Mouse (Mus musculus): Measurements from ENCODE around the gene Vstm5. TPM values are rescaled to one million over a fixed set of nuclear protein-coding genes. Genes with fewer than 3 reads are reported as not detected.

The Vstm5 gene
- polyA plus RNA-seq, 1 experiment from 2014 or later: 4.4 TPM

GRCm38 (mm10) chr9:15302881-15303280 lies 64.0 kb downstream of the Vstm5 start:
- WGBS: 83% methylated on average over 2 of the region's 2 CpGs
- no peaks in the 10 kb centered on the region for H3K36me3 ChIP-seq (ENCODE audit: control insufficient read depth, insufficient read depth)
- H3K9me3 ChIP-seq (ENCODE audit: control insufficient read depth): no peaks in the 10 kb centered on the region
- no peak for TF ChIP-seq CTCF (IDR thresholded peaks at IDR 0.05; ENCODE audit: low read depth)
- no peak overlapping the region for H3K9ac ChIP-seq (ENCODE audit: low read depth, low read length)
- no peak overlapping the region for H3K4me3 ChIP-seq (ENCODE audit: low read depth, low read length)
- no peaks in the 10 kb centered on the region for H3K4me1 ChIP-seq (replicated peaks; ENCODE audit: control insufficient read depth, insufficient read depth, low read length)
- no peak for ATAC-seq
- H3K27ac ChIP-seq (ENCODE audit: low read depth, low read length): no peak overlapping the region
- H3K4me2 ChIP-seq (replicated peaks; ENCODE audit: low read depth): no peak overlapping the region
- no peaks in the 10 kb centered on the region for H3K27me3 ChIP-seq (replicated peaks; ENCODE audit: control insufficient read depth, insufficient read depth, low read length)

GRCm38 (mm10) chr9:15305503-15306397 lies 66.9 kb downstream of the Vstm5 start, which contains the start of gene Taf1d:
Gene Taf1d (plus strand): TSS chr9:15306214.
- peak within 1 kb of the TSS; percentile 73 for H3K4me3 ChIP-seq (ENCODE audit: low read depth, low read length)
- H3K4me2 ChIP-seq (replicated peaks; ENCODE audit: low read depth): peak within 1 kb of the TSS; percentile 82
- no peaks in the 10 kb centered on the region for H3K27me3 ChIP-seq (replicated peaks; ENCODE audit: control insufficient read depth, insufficient read depth, low read length)
- H3K4me1 ChIP-seq (replicated peaks; ENCODE audit: control insufficient read depth, insufficient read depth, low read length): no peaks in the 10 kb centered on the region
- TF ChIP-seq CTCF (IDR thresholded peaks at IDR 0.05; ENCODE audit: low read depth): peak; percentile 24; the same call in 1 of the 2 replicates
- peak within 1 kb of the TSS; percentile 81 for H3K27ac ChIP-seq (ENCODE audit: low read depth, low read length)
- peak; percentile 93 for ATAC-seq
- H3K9ac ChIP-seq (ENCODE audit: low read depth, low read length): peak within 1 kb of the TSS; percentile 80
- H3K9me3 ChIP-seq (ENCODE audit: control insufficient read depth): no peaks in the 10 kb centered on the region
- WGBS: 10% methylated on average over 45 of the region's 45 CpGs
- H3K36me3 ChIP-seq (ENCODE audit: control insufficient read depth, insufficient read depth): peaks cover 17% of the 10 kb centered on the region

- Histone ChIP-seq H3K27ac (ENCODE audit: low read depth, low read length) (peak within 1 kb of the TSS; percentile 81), H3K36me3 (ENCODE audit: control insufficient read depth, insufficient read depth) (peaks cover 18% of the 10 kb centered on the region), H3K4me3 (ENCODE audit: low read depth, low read length) (peak within 1 kb of the TSS; percentile 73), H3K27me3 (replicated peaks; ENCODE audit: control insufficient read depth, insufficient read depth, low read length) (no peaks in the 10 kb centered on the region), H3K9ac (ENCODE audit: low read depth, low read length) (peak within 1 kb of the TSS; percentile 80), H3K4me1 (replicated peaks; ENCODE audit: control insufficient read depth, insufficient read depth, low read length) (no peaks in the 10 kb centered on the region), H3K4me2 (replicated peaks; ENCODE audit: low read depth) (peak within 1 kb of the TSS; percentile 82), H3K9me3 (ENCODE audit: control insufficient read depth) (no peaks in the 10 kb centered on the region)
- under 1% methylated on average over 35 of the region's 35 CpGs for WGBS
- ATAC-seq: peak; percentile 35
- TF ChIP-seq CTCF (IDR thresholded peaks at IDR 0.05; ENCODE audit: low read depth): no peak
Observed at GRCm38 (mm10) chr9:15306398-15307119, 67.7 kb downstream of the Vstm5 start, which contains the start of gene 4931406C07Rik. Gene 4931406C07Rik (minus strand): TSS chr9:15306448.

- 4% methylated on average over 6 of the region's 6 CpGs for WGBS
- H3K9me3 ChIP-seq (ENCODE audit: control insufficient read depth): no peaks in the 10 kb centered on the region
- H3K36me3 ChIP-seq (ENCODE audit: control insufficient read depth, insufficient read depth): peaks cover 23% of the 10 kb centered on the region
- H3K4me3 ChIP-seq (ENCODE audit: low read depth, low read length): peak overlapping the region; percentile 73
- no peak for TF ChIP-seq CTCF (IDR thresholded peaks at IDR 0.05; ENCODE audit: low read depth)
- ATAC-seq: no peak
- no peaks in the 10 kb centered on the region for H3K27me3 ChIP-seq (replicated peaks; ENCODE audit: control insufficient read depth, insufficient read depth, low read length)
- no peaks in the 10 kb centered on the region for H3K4me1 ChIP-seq (replicated peaks; ENCODE audit: control insufficient read depth, insufficient read depth, low read length)
- H3K4me2 ChIP-seq (replicated peaks; ENCODE audit: low read depth): peak overlapping the region; percentile 82
- peak overlapping the region; percentile 80 for H3K9ac ChIP-seq (ENCODE audit: low read depth, low read length)
- no peak overlapping the region for H3K27ac ChIP-seq (ENCODE audit: low read depth, low read length)
Observed at GRCm38 (mm10) chr9:15307257-15307656, 68.4 kb downstream of the Vstm5 start.

- H3K4me1 ChIP-seq (replicated peaks; ENCODE audit: control insufficient read depth, insufficient read depth, low read length): no peaks in the 10 kb centered on the region
- no peak overlapping the region for H3K27ac ChIP-seq (ENCODE audit: low read depth, low read length)
- TF ChIP-seq CTCF (IDR thresholded peaks at IDR 0.05; ENCODE audit: low read depth): no peak
- ATAC-seq: no peak
- H3K27me3 ChIP-seq (replicated peaks; ENCODE audit: control insufficient read depth, insufficient read depth, low read length): no peaks in the 10 kb centered on the region
- H3K9me3 ChIP-seq (ENCODE audit: control insufficient read depth): no peaks in the 10 kb centered on the region
- H3K4me2 ChIP-seq (replicated peaks; ENCODE audit: low read depth): peak overlapping the region; percentile 82; the same call in 1 of the 2 replicates
- WGBS: 32% methylated on average over 2 of the region's 2 CpGs
- H3K4me3 ChIP-seq (ENCODE audit: low read depth, low read length): no peak overlapping the region
- H3K9ac ChIP-seq (ENCODE audit: low read depth, low read length): no peak overlapping the region
- H3K36me3 ChIP-seq (ENCODE audit: control insufficient read depth, insufficient read depth): peaks cover 31% of the 10 kb centered on the region
Observed at GRCm38 (mm10) chr9:15308254-15308653, 69.4 kb downstream of the Vstm5 start.

Other genes starting within 250 kb of the Vstm5 start
- gene Panx1, start 193.6 kb upstream of the Vstm5 start, polyA plus RNA-seq (2015; fragmentation: Nextera tagmentation; extraction: Ambion mirVana): 23.2 and 24.5 TPM in 2 replicates
- not detected in 2 replicates for gene Hephl1, start 126.9 kb upstream of the Vstm5 start, polyA plus RNA-seq (2015; fragmentation: Nextera tagmentation; extraction: Ambion mirVana)
- gene Med17, start 40.9 kb downstream of the Vstm5 start, polyA plus RNA-seq (2015; fragmentation: Nextera tagmentation; extraction: Ambion mirVana): 18.1 and 20.4 TPM in 2 replicates
- 41.5 and 43.0 TPM in 2 replicates for gene Taf1d, start 67.2 kb downstream of the Vstm5 start, polyA plus RNA-seq (2015; fragmentation: Nextera tagmentation; extraction: Ambion mirVana)
- 15.4 and 19.1 TPM in 2 replicates for gene 4931406C07Rik, start 67.4 kb downstream of the Vstm5 start, polyA plus RNA-seq (2015; fragmentation: Nextera tagmentation; extraction: Ambion mirVana)
- 3.8 and 4.6 TPM in 2 replicates for gene Cep295, start 118.7 kb downstream of the Vstm5 start, polyA plus RNA-seq (2015; fragmentation: Nextera tagmentation; extraction: Ambion mirVana)